Mouse (Mus musculus): ENCODE data around the gene Camta1. TPM values are rescaled to one million over a fixed set of nuclear protein-coding genes. Genes with fewer than 3 reads are reported as not detected.

Camta1 gene
- polyA plus RNA-seq, 1 experiment = 155 TPM

DNA sequence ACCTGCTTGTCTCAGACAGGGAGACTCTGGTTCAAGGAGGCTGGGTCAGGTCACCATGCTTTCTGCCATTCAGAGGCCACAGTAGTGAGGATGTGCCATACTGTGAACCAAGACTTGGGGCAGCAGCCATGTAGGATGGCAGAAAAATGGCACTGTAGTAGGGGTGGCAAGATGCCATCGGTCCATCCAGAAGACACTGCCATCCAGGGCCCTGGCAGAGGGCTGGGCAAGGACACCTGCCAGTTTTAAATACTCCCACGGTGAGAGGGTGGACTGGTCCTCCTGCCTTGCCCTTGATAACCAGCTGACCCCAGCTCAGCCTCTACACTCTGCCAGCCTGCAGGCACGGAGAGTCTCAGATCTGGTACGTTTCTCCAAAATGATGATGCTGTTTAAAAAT lies 389.8 kb downstream of the Camta1 start:
- Histone ChIP-seq H3K4me3 (replicated peaks; ENCODE audit: insufficient read depth, low read depth, low read length) (no peak overlapping the region), H3K27ac (ENCODE audit: insufficient read depth, low read length) (no peak overlapping the region), H3K27me3 (ENCODE audit: control insufficient read depth, insufficient read depth, low read length) (no peaks in the 10 kb centered on the region), H3K4me1 (ENCODE audit: control insufficient read depth, insufficient read depth, low read length) (peaks cover 8% of the 10 kb centered on the region; the same call in 1 of the 2 replicates)
- peak; percentile 46 to 64 for DNase-seq
- 21% methylated on average over 4 of the region's 4 CpGs for WGBS
- TF ChIP-seq CTCF (IDR thresholded peaks at IDR 0.05; ENCODE audit: borderline replicate concordance, insufficient read depth, low read depth, low read length) (no peak), POLR2A (IDR thresholded peaks at IDR 0.05; ENCODE audit: borderline replicate concordance, insufficient read depth, low read length) (no peak)

DNA sequence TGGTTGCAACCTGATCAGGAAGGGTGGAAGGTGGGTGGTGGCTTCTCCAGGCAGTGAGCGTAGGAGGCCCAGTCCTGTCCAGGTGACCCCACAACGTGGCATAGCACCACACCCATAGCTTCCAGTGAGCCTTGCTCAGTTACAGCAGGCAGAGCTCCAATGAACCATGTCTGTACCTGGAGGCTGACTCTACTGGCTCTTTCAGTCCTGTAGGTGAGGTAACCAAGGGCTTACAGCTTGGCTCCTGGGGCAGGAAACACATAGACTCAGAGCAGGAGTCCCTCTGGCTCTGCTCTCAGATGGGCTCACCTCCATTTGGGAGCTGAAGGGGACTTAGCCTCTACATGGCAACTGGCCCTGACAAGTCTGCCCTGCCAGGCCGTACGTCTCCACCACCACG lies 393.3 kb downstream of the Camta1 start:
- Histone ChIP-seq H3K4me3 (replicated peaks; ENCODE audit: insufficient read depth, low read depth, low read length) (no peak overlapping the region), H3K27me3 (ENCODE audit: control insufficient read depth, insufficient read depth, low read length) (no peaks in the 10 kb centered on the region), H3K4me1 (ENCODE audit: control insufficient read depth, insufficient read depth, low read length) (peaks cover 8% of the 10 kb centered on the region; the same call in 1 of the 2 replicates), H3K27ac (ENCODE audit: insufficient read depth, low read length) (no peak overlapping the region)
- WGBS = 84% methylated on average over 5 of the region's 5 CpGs
- DNase-seq = no peak
- TF ChIP-seq POLR2A (IDR thresholded peaks at IDR 0.05; ENCODE audit: borderline replicate concordance, insufficient read depth, low read length) (no peak), CTCF (IDR thresholded peaks at IDR 0.05; ENCODE audit: borderline replicate concordance, insufficient read depth, low read depth, low read length) (no peak)

DNA sequence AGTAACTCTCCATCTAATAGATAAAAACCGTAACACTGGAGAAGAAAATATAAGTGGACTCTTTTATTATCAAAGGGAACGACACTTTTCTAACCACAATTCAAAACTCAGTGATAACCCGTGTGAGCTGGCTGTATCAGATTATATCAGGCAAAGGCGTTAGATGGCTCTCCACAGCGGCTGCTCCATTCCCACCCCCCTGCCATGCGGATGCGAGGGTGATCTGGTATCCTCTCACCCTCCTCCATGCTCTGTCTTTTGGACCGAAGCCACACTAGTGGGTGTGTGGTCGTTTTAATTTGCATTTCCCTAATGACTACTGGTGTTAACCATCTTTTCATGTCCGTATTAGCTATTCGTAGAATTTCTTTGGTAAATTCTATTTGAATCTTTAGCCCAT lies 403.0 kb downstream of the Camta1 start:
- WGBS = 62% methylated on average over 11 of the region's 11 CpGs
- no peak overlapping the region for H3K4me3 ChIP-seq (replicated peaks; ENCODE audit: insufficient read depth, low read depth, low read length)
- H3K27ac ChIP-seq (ENCODE audit: insufficient read depth, low read length) = no peak overlapping the region
- no peaks in the 10 kb centered on the region for H3K27me3 ChIP-seq (ENCODE audit: control insufficient read depth, insufficient read depth, low read length)
- DNase-seq = no peak
- TF ChIP-seq POLR2A (IDR thresholded peaks at IDR 0.05; ENCODE audit: borderline replicate concordance, insufficient read depth, low read length) (no peak), CTCF (IDR thresholded peaks at IDR 0.05; ENCODE audit: borderline replicate concordance, insufficient read depth, low read depth, low read length) (no peak)
- H3K4me1 ChIP-seq (ENCODE audit: control insufficient read depth, insufficient read depth, low read length) = peaks cover 24% of the 10 kb centered on the region

DNA sequence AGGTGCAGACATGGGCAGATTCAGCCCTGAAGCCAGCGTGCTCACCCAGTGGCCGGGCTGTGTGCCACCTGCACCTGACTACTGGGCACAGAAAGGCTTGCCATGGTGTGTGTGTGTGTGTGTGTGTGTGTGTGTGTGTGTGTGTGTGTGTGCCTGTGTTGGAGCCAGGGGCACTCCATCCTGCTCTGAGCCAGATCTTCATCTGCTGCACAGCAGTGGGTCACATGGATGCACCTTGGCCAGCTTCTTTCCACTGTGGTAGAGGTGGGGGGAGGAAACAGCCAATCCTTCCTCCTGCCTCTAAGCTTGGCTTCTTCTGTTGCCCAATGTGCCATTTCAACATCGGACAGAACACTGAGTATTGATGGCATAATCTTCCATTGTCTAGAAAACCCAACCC lies 407.1 kb downstream of the Camta1 start:
- no peak for TF ChIP-seq CTCF (IDR thresholded peaks at IDR 0.05; ENCODE audit: borderline replicate concordance, insufficient read depth, low read depth, low read length)
- no peak for TF ChIP-seq POLR2A (IDR thresholded peaks at IDR 0.05; ENCODE audit: borderline replicate concordance, insufficient read depth, low read length)
- Histone ChIP-seq H3K27me3 (ENCODE audit: control insufficient read depth, insufficient read depth, low read length) (no peaks in the 10 kb centered on the region), H3K4me3 (replicated peaks; ENCODE audit: insufficient read depth, low read depth, low read length) (no peak overlapping the region), H3K27ac (ENCODE audit: insufficient read depth, low read length) (no peak overlapping the region), H3K4me1 (ENCODE audit: control insufficient read depth, insufficient read depth, low read length) (peaks cover 27% of the 10 kb centered on the region)
- peak; percentile 76 to 83 for DNase-seq
- WGBS = 6% methylated on average over 3 of the region's 3 CpGs

DNA sequence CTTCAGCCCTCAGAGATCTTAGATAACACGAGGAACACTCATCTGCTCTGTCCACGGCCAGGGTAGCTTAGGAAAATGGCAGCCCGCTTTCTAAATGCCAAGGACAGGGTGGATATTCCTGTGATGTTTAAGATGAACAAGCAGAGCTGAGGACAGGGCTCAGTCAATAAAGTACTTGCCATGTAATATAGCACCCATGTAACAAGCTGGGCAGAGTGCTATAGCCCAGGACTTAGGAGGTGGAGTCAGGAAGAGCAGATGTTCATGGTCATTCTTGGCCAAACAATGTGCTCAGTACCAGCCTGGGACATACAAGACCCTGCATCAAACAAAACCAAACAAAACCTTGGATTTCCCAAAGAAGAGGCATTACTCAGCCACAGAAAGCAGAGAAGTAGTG lies 407.6 kb downstream of the Camta1 start:
- H3K27ac ChIP-seq (ENCODE audit: insufficient read depth, low read length) = no peak overlapping the region
- peaks cover 27% of the 10 kb centered on the region for H3K4me1 ChIP-seq (ENCODE audit: control insufficient read depth, insufficient read depth, low read length)
- no peak overlapping the region for H3K4me3 ChIP-seq (replicated peaks; ENCODE audit: insufficient read depth, low read depth, low read length)
- H3K27me3 ChIP-seq (ENCODE audit: control insufficient read depth, insufficient read depth, low read length) = no peaks in the 10 kb centered on the region
- WGBS = 86% methylated on average over 3 of the region's 3 CpGs
- DNase-seq = no peak
- TF ChIP-seq POLR2A (IDR thresholded peaks at IDR 0.05; ENCODE audit: borderline replicate concordance, insufficient read depth, low read length) (no peak), CTCF (IDR thresholded peaks at IDR 0.05; ENCODE audit: borderline replicate concordance, insufficient read depth, low read depth, low read length) (no peak)

DNA sequence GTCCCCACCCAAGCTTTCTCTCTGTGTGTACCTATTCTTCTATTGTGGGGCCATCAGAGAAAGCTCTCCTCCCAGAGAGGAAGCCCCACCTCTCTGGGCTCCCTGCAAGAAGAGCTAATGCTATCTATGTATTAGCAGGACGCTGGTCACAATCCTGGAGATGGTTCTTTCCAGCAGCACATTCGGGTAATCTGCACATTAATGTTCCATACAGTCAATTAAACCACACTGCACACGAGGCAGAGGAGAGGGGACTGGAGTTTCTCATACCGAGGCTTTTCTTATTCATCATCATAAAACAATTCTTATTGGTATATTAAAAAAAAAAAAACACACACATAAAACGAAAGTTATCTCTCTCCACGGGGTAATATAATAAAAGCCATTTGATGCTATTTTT lies 409.8 kb downstream of the Camta1 start:
- no peak overlapping the region for H3K4me3 ChIP-seq (replicated peaks; ENCODE audit: insufficient read depth, low read depth, low read length)
- no peaks in the 10 kb centered on the region for H3K27me3 ChIP-seq (ENCODE audit: control insufficient read depth, insufficient read depth, low read length)
- H3K27ac ChIP-seq (ENCODE audit: insufficient read depth, low read length) = no peak overlapping the region
- no peak for DNase-seq
- TF ChIP-seq CTCF (IDR thresholded peaks at IDR 0.05; ENCODE audit: borderline replicate concordance, insufficient read depth, low read depth, low read length) = no peak
- no peak for TF ChIP-seq POLR2A (IDR thresholded peaks at IDR 0.05; ENCODE audit: borderline replicate concordance, insufficient read depth, low read length)
- 87% methylated on average over 6 of the region's 6 CpGs for WGBS
- H3K4me1 ChIP-seq (ENCODE audit: control insufficient read depth, insufficient read depth, low read length) = peaks cover 29% of the 10 kb centered on the region

DNA sequence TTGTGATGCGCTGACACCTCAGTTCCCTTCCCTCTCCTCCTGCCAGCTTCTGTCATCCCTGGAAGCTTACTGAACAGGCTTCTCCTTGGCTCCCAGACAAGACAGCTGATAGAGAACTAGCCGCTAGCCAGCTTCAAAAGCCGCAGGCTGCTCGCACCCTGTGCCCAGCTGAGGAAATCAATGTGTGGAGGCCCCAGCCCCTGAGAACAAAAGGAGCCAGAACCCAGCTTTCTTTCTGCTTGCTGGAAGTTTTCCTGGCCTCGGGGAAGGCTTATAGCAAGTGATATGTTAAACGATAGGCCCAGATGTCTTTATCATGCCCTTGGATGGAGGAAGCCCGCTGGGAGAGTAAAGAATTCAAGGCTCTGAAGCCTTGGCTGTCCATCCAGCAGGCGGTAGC lies 411.7 kb downstream of the Camta1 start:
- TF ChIP-seq POLR2A (IDR thresholded peaks at IDR 0.05; ENCODE audit: borderline replicate concordance, insufficient read depth, low read length) = no peak
- TF ChIP-seq CTCF (IDR thresholded peaks at IDR 0.05; ENCODE audit: borderline replicate concordance, insufficient read depth, low read depth, low read length) = no peak
- WGBS = 55% methylated on average over 8 of the region's 8 CpGs
- Histone ChIP-seq H3K4me3 (replicated peaks; ENCODE audit: insufficient read depth, low read depth, low read length) (no peak overlapping the region), H3K4me1 (ENCODE audit: control insufficient read depth, insufficient read depth, low read length) (peaks cover 18% of the 10 kb centered on the region), H3K27ac (ENCODE audit: insufficient read depth, low read length) (no peak overlapping the region), H3K27me3 (ENCODE audit: control insufficient read depth, insufficient read depth, low read length) (no peaks in the 10 kb centered on the region)
- DNase-seq = peak in 1 of 2 experiments; percentile 33

DNA sequence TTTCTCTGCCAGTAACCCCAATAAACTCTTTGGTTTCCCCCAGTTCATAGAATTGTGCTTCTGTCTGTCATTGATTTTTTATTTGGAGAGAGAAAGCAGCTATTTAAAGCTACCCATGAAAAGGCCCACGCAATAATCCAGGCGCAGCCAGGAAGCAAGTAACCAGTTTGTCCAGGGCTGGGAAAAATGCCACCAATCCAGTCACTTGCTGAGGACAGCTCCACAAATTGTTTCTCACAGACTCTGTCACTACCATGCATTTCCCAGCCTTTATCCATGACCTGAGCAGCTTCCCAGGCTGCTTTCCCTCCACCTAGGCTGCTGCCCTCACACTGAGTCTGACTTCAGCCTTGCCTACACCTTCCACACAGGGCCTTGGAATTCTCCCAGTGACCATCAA lies 413.3 kb downstream of the Camta1 start:
- Histone ChIP-seq H3K27me3 (ENCODE audit: control insufficient read depth, insufficient read depth, low read length) (no peaks in the 10 kb centered on the region), H3K4me3 (replicated peaks; ENCODE audit: insufficient read depth, low read depth, low read length) (no peak overlapping the region), H3K27ac (ENCODE audit: insufficient read depth, low read length) (no peak overlapping the region), H3K4me1 (ENCODE audit: control insufficient read depth, insufficient read depth, low read length) (peaks cover 5% of the 10 kb centered on the region; the same call in 1 of the 2 replicates)
- DNase-seq = peak; percentile 32 to 57
- TF ChIP-seq CTCF (IDR thresholded peaks at IDR 0.05; ENCODE audit: borderline replicate concordance, insufficient read depth, low read depth, low read length) (no peak), POLR2A (IDR thresholded peaks at IDR 0.05; ENCODE audit: borderline replicate concordance, insufficient read depth, low read length) (no peak)
- WGBS = 60% methylated on average over 2 of the region's 2 CpGs
